Mouse (Mus musculus) olfactory bulb, adult 2 months (tissue): ENCODE measurements around the gene Tnks1bp1. TPM values are rescaled to one million over a fixed set of nuclear protein-coding genes. Genes with fewer than 3 reads are reported as not detected.

Experiments used
- H3K27ac ChIP-seq: fragments of 200-500 bp; 2 replicates; pipeline ENCODE4 v1.5.1; 2012; ENCODE audit warnings: low read depth, low read length; ENCODE audit not compliant: insufficient read depth
- H3K4me1 ChIP-seq: fragments of 200-500 bp; 2 replicates; pipeline ENCODE4 v1.6.1; 2012; ENCODE audit warnings: low read length; ENCODE audit not compliant: control insufficient read depth, insufficient read depth
- H3K4me3 ChIP-seq: fragments of 200-500 bp; 2 replicates; pipeline ENCODE4 v1.5.1; 2012; ENCODE audit warnings: mild to moderate bottlenecking, low read depth, low read length, moderate library complexity; ENCODE audit not compliant: insufficient read depth
- CTCF ChIP-seq: fragments of 200-500 bp; IDR thresholded peaks from 2 replicates; pipeline ENCODE4 v1.5.1; 2012; ENCODE audit warnings: low read depth, mild to moderate bottlenecking, low read length, moderate library complexity; ENCODE audit not compliant: insufficient read depth
- POLR2A ChIP-seq: fragments of 200-500 bp; IDR thresholded peaks from 2 replicates; pipeline ENCODE4 v1.6.1; 2012; ENCODE audit warnings: mild to moderate bottlenecking, low read depth, low read length, moderate library complexity; ENCODE audit not compliant: insufficient read depth
- WGBS: fragments of 180-500 bp; shearing (Covaris S2); methylation state at CpG from one replicate; pipeline ENCODE4 v1.1.7; 2018; 5-methylcytosine and 5-hydroxymethylcytosine counted together
- polyA plus RNA-seq: library from polyadenylated mRNA; stranded (reverse); fragments of >200 nt; gene quantifications from 2 replicates; pipeline ENCODE4 v1.2.4, GENCODE M21; 2012; ENCODE audit warnings: low replicate concordance; ENCODE audit not compliant: missing spikeins, insufficient read depth, insufficient read length

Tnks1bp1 gene
- polyA plus RNA-seq, 1 experiment: not detected

- TF ChIP-seq CTCF (no peak), POLR2A (no peak)
- H3K4me3 ChIP-seq: peak overlapping the region; percentile 85
- WGBS: 6% methylated on average over 11 of the region's 11 CpGs
- peaks cover 3% of the 10 kb centered on the region for H3K4me1 ChIP-seq
- peak overlapping the region; percentile 32; the same call in 1 of the 2 replicates for H3K27ac ChIP-seq
Measured at GRCm38 (mm10) chr2:85036507-85037046, 11.2 kb upstream of the Tnks1bp1 start.

GRCm38 (mm10) chr2:85037047-85038026 is 10.5 kb upstream of the Tnks1bp1 start, which contains the start of the genes Ssrp1 and P2rx3:
TSS of gene Ssrp1 (plus strand) at chr2:85037234.
TSS of gene P2rx3 (minus strand) at chr2:85037462.
- H3K4me1 ChIP-seq: peaks cover 3% of the 10 kb centered on the region
- H3K27ac ChIP-seq: peak within 1 kb of the TSS; percentile 45
- no peak for TF ChIP-seq CTCF
- peak; percentile 50 for TF ChIP-seq POLR2A
- WGBS: under 1% methylated on average over 66 of the region's 66 CpGs
- H3K4me3 ChIP-seq: peak within 1 kb of the TSS; percentile 85

GRCm38 (mm10) chr2:85038336-85038735 is 9.5 kb upstream of the Tnks1bp1 start:
- WGBS: 64% methylated on average over 13 of the region's 13 CpGs
- Histone ChIP-seq H3K4me1 (peaks cover 3% of the 10 kb centered on the region), H3K4me3 (peak overlapping the region; percentile 4; the same call in 1 of the 2 replicates), H3K27ac (no peak overlapping the region)
- TF ChIP-seq POLR2A (no peak), CTCF (no peak)

DNA sequence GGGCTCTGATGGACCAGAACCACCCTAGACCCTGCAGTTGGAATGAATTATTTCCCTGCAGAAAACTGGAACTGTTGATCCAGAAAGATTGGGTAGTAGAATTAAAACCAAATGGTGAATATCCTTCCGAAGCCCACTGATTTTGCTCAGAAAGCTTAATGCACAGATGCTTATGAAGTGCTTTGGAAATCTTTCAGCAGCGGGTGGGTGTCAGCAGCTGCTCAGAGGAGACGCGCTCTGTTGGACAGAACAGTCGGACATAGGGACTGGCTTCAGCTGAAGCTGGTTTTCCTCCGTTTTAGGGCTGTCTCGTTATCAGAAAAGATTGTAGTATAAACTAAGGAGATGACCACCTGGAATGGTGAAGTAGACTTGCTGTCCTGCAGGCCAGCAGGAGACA is 4.2 kb upstream of the Tnks1bp1 start:
- TF ChIP-seq CTCF: no peak
- TF ChIP-seq POLR2A: no peak
- no peak overlapping the region for H3K27ac ChIP-seq
- 93% methylated on average over 7 of the region's 7 CpGs for WGBS
- H3K4me3 ChIP-seq: no peak overlapping the region
- peaks cover 10% of the 10 kb centered on the region for H3K4me1 ChIP-seq

GRCm38 (mm10) chr2:85046222-85046621 is 1.6 kb upstream of the Tnks1bp1 start:
- no peak overlapping the region for H3K27ac ChIP-seq
- H3K4me3 ChIP-seq: no peak overlapping the region
- WGBS: 85% methylated on average over 8 of the region's 8 CpGs
- peaks cover 28% of the 10 kb centered on the region for H3K4me1 ChIP-seq
- TF ChIP-seq POLR2A (no peak), CTCF (no peak)

DNA sequence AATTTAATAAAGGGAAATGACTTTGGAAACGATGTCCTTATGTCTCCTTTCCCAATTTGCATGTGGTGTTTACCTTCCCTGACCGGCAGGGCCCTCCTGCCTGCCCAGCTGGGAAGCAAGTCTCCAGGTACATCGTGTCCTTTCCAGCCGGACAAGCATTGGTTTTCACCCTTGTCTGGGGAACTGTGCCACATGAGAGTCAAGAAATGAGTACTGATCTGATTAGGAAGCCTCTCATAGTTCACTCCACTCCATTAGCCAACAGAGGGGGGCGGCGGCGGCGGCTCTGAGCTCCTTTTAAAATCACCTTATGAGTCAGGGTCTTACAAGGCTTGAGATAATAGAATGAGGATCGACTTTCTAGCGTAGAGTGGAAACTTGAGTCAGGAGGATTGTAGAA is 741 bp upstream of the Tnks1bp1 start:
- H3K27ac ChIP-seq: no peak overlapping the region
- peaks cover 28% of the 10 kb centered on the region for H3K4me1 ChIP-seq
- 34% methylated on average over 10 of the region's 10 CpGs for WGBS
- H3K4me3 ChIP-seq: peak overlapping the region; percentile 64
- no peak for TF ChIP-seq CTCF
- no peak for TF ChIP-seq POLR2A

DNA sequence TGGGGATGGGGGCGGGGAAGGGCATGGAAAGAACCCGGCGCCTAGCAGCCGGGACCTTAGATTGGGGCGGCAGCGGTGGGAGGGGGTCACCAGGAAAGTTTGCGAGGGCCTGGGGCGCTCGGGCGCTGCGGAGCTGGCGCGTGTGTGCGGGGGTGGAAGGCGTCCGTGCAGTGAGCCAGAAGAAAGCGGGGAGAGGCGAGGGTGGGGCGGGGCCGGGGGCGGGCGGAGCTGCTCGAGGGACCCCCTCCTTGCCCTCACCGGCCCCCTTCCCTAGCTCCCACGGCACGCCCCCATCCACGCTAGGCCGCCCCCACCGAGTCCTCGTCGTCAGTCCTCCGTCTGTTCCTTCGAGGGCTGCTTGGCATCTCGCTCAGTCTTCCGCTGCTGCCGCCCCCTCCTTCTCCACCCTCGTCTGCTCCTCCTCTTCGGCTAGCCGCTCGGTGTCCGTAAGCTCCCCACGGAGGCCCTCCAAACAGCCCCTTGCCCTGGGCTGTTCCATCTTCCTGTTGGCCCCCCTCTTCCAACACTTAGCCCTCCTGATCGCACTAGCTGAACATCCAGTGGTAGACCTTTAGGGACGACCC is 438 bp downstream of the Tnks1bp1 start:
- H3K4me3 ChIP-seq: peak overlapping the region; percentile 64
- no peak for TF ChIP-seq POLR2A
- TF ChIP-seq CTCF: no peak
- under 1% methylated on average over 44 of the region's 44 CpGs for WGBS
- H3K27ac ChIP-seq: peak overlapping the region; percentile 32
- H3K4me1 ChIP-seq: peaks cover 28% of the 10 kb centered on the region

- Histone ChIP-seq H3K4me3 (peak overlapping the region; percentile 5; the same call in 1 of the 2 replicates), H3K4me1 (peaks cover 28% of the 10 kb centered on the region), H3K27ac (no peak overlapping the region)
- TF ChIP-seq CTCF: no peak
- no peak for TF ChIP-seq POLR2A
- 62% methylated on average over 4 of the region's 4 CpGs for WGBS
Measured at GRCm38 (mm10) chr2:85049277-85049676, 1.5 kb downstream of the Tnks1bp1 start.
